Mouse (Mus musculus): Measurements from ENCODE around the gene Ncoa5.

DNA sequence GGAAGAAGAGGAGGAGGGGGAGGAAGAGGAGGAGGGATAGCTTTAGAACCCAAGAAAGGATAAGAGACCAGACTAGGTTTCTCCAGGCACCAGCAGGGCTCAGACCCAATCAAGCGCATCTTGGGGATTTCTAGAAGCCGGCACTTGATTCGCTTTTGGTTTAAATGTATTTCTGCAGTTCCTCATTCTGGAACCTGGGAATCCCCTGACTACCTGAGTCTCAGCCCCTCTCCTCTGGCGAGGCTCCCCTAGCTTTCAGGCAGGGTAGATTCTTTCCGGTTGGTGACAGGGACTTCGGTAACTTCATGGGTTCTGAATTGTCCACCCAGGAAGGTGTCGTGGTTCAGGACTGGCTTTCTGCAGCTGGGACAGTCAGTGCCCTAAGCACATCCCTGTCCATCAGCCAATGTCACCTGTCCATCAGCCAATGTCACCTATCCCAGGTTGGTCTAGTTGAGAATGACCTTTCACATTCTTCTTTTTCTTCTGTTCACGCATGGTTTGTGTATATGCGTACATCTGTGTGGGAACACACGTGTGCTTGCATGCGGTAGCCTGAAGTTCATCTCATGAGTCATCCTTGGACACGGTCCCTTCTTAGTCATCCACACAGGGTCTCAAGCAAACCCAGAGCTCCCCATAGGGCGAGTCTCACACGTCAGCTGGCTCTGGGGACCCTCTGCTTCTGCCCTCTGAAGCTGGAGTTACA is 21.9 kb upstream of the Ncoa5 start:
- TF ChIP-seq POLR2A (IDR thresholded peaks at IDR 0.05; ENCODE audit: extremely low read depth, insufficient read depth, low read length) (no peak), CTCF (IDR thresholded peaks at IDR 0.05; ENCODE audit: low read depth, low read length) (no peak)

All from liver, adult 2 months (tissue).